Mouse (Mus musculus) lung, postnatal 0 days (tissue): ENCODE data around the gene Sf3a3. TPM values are rescaled to one million over a fixed set of nuclear protein-coding genes. Genes with fewer than 3 reads are reported as not detected.
"Not testable (repeated sequence)": the region's sequence is repeated elsewhere in the genome, so short reads cannot be mapped to it uniquely, and the experiment has no call there.

Source experiments
- ATAC-seq: fragments of 200-750 bp; cut with Nextera tagmentation; 2 replicates; pipeline ENCODE4 v1.8.0; 2017; ENCODE audit warnings: moderate library complexity
- DNase-seq: peaks from one replicate; pipeline ENCODE4 v3.0.0-alpha.2; 2016; ENCODE audit warnings: low spot score
- H3K27ac ChIP-seq: fragments of 300-500 bp; sonication (generic); 2 replicates; pipeline ENCODE4 v1.5.1; 2014; ENCODE audit warnings: antibody characterized with exemption, mild to moderate bottlenecking, low read length, mixed read lengths
- H3K27me3 ChIP-seq: fragments of 300-500 bp; sonication (generic); replicated peaks from 2 replicates; pipeline ENCODE4 v1.6.1; 2014; ENCODE audit warnings: low read length, mixed read lengths; ENCODE audit not compliant: insufficient read depth
- H3K36me3 ChIP-seq: fragments of 300-500 bp; sonication (generic); 2 replicates; pipeline ENCODE4 v1.6.1; 2014; ENCODE audit warnings: low read length, mixed read lengths; ENCODE audit not compliant: insufficient read depth
- H3K4me1 ChIP-seq: fragments of 300-500 bp; sonication (generic); 2 replicates; pipeline ENCODE4 v1.6.1; 2014; ENCODE audit warnings: antibody characterized with exemption, low read depth, low read length, mixed read lengths; ENCODE audit not compliant: insufficient read depth
- H3K4me2 ChIP-seq: fragments of 300-500 bp; sonication (generic); replicated peaks from 2 replicates; pipeline ENCODE4 v1.6.1; 2014; ENCODE audit warnings: low read depth, mild to moderate bottlenecking, low read length, moderate library complexity, mixed read lengths
- H3K4me3 ChIP-seq: fragments of 300-500 bp; sonication (generic); 2 replicates; pipeline ENCODE4 v1.5.1; 2014; ENCODE audit warnings: low read depth, low read length
- H3K9ac ChIP-seq: fragments of 300-500 bp; sonication (generic); replicated peaks from 2 replicates; pipeline ENCODE4 v1.6.1; 2014; ENCODE audit warnings: low read depth, mild to moderate bottlenecking
- H3K9me3 ChIP-seq: fragments of 300-500 bp; sonication (generic); 2 replicates; pipeline ENCODE4 v1.6.1; 2016; ENCODE audit warnings: low read length, mixed read lengths
- CTCF ChIP-seq: IDR thresholded peaks from 2 replicates; pipeline ENCODE4 v1.5.1; 2016; ENCODE audit warnings: antibody characterized with exemption, mild to moderate bottlenecking
- EP300 ChIP-seq: IDR thresholded peaks from 2 replicates; pipeline ENCODE4 v1.6.1; 2016; ENCODE audit warnings: antibody characterized with exemption, mild to moderate bottlenecking, control low read depth
- WGBS: fragments of 180-500 bp; shearing (Covaris S2); extraction: QIAGEN DNeasy Blood & Tissue Kit; methylation state at CpG from one replicate; pipeline ENCODE4 v1.1.7; 2014; 5-methylcytosine and 5-hydroxymethylcytosine counted together
- polyA plus RNA-seq: library from polyadenylated mRNA; unstranded; fragments of >200 nt; fragmentation: Nextera tagmentation; extraction: Ambion mirVana; gene quantifications from 2 replicates; pipeline ENCODE4 v1.2.1, GENCODE M21; 2015

The Sf3a3 gene
- polyA plus RNA-seq, 1 experiment from 2014 or later = 49.1 TPM

- no peaks in the 10 kb centered on the region for H3K36me3 ChIP-seq
- H3K9me3 ChIP-seq = no peaks in the 10 kb centered on the region
- peaks cover 15% of the 10 kb centered on the region; the same call in 1 of the 2 replicates for H3K4me1 ChIP-seq
- peak overlapping the region; percentile 88 for H3K27ac ChIP-seq
- TF ChIP-seq EP300 (0 out of 2 replicates have a peak, but pooled peaks have one; percentile 48), CTCF (peak; percentile 57)
- DNase-seq = peak; percentile 96
- H3K4me2 ChIP-seq = peak overlapping the region; percentile 74
- ATAC-seq = peak; percentile 91
- H3K9ac ChIP-seq = 0 out of 2 replicates have a peak overlapping the region, but pooled peaks have one; percentile 26
- peak overlapping the region; percentile 45 for H3K4me3 ChIP-seq
- under 1% methylated on average over 38 of the region's 41 CpGs for WGBS
- no peaks in the 10 kb centered on the region for H3K27me3 ChIP-seq
Measured at GRCm38 (mm10) chr4:124708518-124709477, 5.8 kb upstream of the Sf3a3 start.

GRCm38 (mm10) chr4:124709961-124710446 lies 4.6 kb upstream of the Sf3a3 start:
- Histone ChIP-seq H3K4me3 (no peak overlapping the region), H3K27ac (peak overlapping the region; percentile 88), H3K9me3 (no peaks in the 10 kb centered on the region), H3K4me2 (peak overlapping the region; percentile 74), H3K36me3 (no peaks in the 10 kb centered on the region), H3K27me3 (no peaks in the 10 kb centered on the region), H3K4me1 (peaks cover 3% of the 10 kb centered on the region; the same call in 1 of the 2 replicates), H3K9ac (no peak overlapping the region)
- 3% methylated on average over 18 of the region's 18 CpGs for WGBS
- TF ChIP-seq CTCF (no peak), EP300 (no peak)
- ATAC-seq = no peak
- peak; percentile 53 for DNase-seq

- Histone ChIP-seq H3K4me3 (no peak overlapping the region), H3K9me3 (no peaks in the 10 kb centered on the region), H3K27ac (no peak overlapping the region), H3K27me3 (no peaks in the 10 kb centered on the region), H3K9ac (no peak overlapping the region), H3K36me3 (no peaks in the 10 kb centered on the region), H3K4me1 (peaks cover 9% of the 10 kb centered on the region), H3K4me2 (no peak overlapping the region)
- ATAC-seq = no peak
- TF ChIP-seq EP300 (no peak), CTCF (peak; percentile 76)
- DNase-seq = peak; percentile 74
- 7% methylated on average over 5 of the region's 5 CpGs for WGBS
Measured at GRCm38 (mm10) chr4:124710776-124711291, 3.7 kb upstream of the Sf3a3 start.

- 77% methylated on average over 6 of the region's 6 CpGs for WGBS
- no peak overlapping the region for H3K27ac ChIP-seq
- DNase-seq = no peak
- peaks cover 9% of the 10 kb centered on the region for H3K4me1 ChIP-seq
- ATAC-seq = no peak
- H3K4me3 ChIP-seq = no peak overlapping the region
- no peaks in the 10 kb centered on the region for H3K36me3 ChIP-seq
- H3K9me3 ChIP-seq = no peaks in the 10 kb centered on the region
- TF ChIP-seq EP300 = no peak
- no peak for TF ChIP-seq CTCF
- no peak overlapping the region for H3K4me2 ChIP-seq
- H3K9ac ChIP-seq = no peak overlapping the region
- no peaks in the 10 kb centered on the region for H3K27me3 ChIP-seq
Measured at GRCm38 (mm10) chr4:124712618-124713017, 2.0 kb upstream of the Sf3a3 start.

- H3K4me1 ChIP-seq, ATAC-seq, H3K9me3 ChIP-seq, H3K4me2 ChIP-seq, H3K27ac ChIP-seq, DNase-seq, H3K4me3 ChIP-seq, H3K36me3 ChIP-seq, H3K9ac ChIP-seq, H3K27me3 ChIP-seq: not testable (repeated sequence)
- WGBS = 69% methylated on average over 4 of the region's 5 CpGs
Measured at GRCm38 (mm10) chr4:124713850-124714249, 726 bp upstream of the Sf3a3 start.

GRCm38 (mm10) chr4:124719101-124719500 lies 4.5 kb downstream of the Sf3a3 start:
- no peak for DNase-seq
- H3K36me3 ChIP-seq = peaks cover 16% of the 10 kb centered on the region; the same call in 1 of the 2 replicates
- H3K4me2 ChIP-seq = no peak overlapping the region
- H3K27ac ChIP-seq = no peak overlapping the region
- no peaks in the 10 kb centered on the region for H3K9me3 ChIP-seq
- ATAC-seq = no peak
- H3K4me1 ChIP-seq = peaks cover 5% of the 10 kb centered on the region
- H3K4me3 ChIP-seq = no peak overlapping the region
- WGBS = 95% methylated on average over 4 of the region's 4 CpGs
- TF ChIP-seq CTCF (no peak), EP300 (no peak)
- no peaks in the 10 kb centered on the region for H3K27me3 ChIP-seq
- no peak overlapping the region for H3K9ac ChIP-seq
